Mouse (Mus musculus) bone marrow, adult 2 months (tissue): ENCODE measurements around the gene Ascc1.

ENCODE experiments used
- CTCF ChIP-seq: fragments of 200-500 bp; IDR thresholded peaks from 2 replicates; pipeline ENCODE4 v1.5.1; 2011; ENCODE audit warnings: low read length, control low read depth; ENCODE audit not compliant: control insufficient read depth, insufficient read depth
- POLR2A ChIP-seq: fragments of 200-500 bp; IDR thresholded peaks from 2 replicates; pipeline ENCODE4 v1.6.1; 2011; ENCODE audit warnings: low read depth, mild to moderate bottlenecking, control low read depth, low read length, borderline replicate concordance; ENCODE audit not compliant: control insufficient read depth

- TF ChIP-seq POLR2A (no peak), CTCF (no peak)
These were observed 30.8 kb upstream of the Ascc1 start for GRCm38 (mm10) chr10:59971813-59972212.
